Mouse (Mus musculus): ENCODE results near the gene Cnn2. TPM values are rescaled to one million over a fixed set of nuclear protein-coding genes. Genes with fewer than 3 reads are reported as not detected.
A peak's percentile ranks its signal among the peaks of the same experiment; 100 is the strongest.
"Not testable (repeated sequence)": the region's sequence is repeated elsewhere in the genome, so short reads cannot be mapped to it uniquely, and the experiment has no call there.

The Cnn2 gene
- polyA plus RNA-seq, 1 experiment from 2014 or later = 30.0 TPM

DNA sequence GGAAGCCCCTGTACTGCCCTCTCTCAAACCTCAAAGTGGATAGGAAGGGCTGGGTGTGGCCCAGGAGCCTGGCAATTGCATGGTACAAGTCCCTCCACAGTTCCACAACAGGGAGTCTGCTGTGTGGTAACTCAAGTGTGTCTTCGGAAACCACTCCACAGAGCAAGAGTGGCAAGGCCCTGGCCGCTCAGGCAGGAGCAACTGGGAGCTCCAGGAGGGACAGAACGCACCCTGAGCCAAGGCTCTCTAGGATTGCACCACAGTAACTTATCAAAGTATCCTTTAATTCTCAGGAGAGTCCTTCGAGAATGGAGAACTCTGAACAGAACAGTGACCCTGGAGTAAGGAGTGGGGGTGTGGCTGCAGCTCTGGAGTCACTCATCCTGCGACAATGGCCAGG lies 47.3 kb downstream of the Cnn2 start:
- peaks cover 13% of the 10 kb centered on the region for H3K4me1 ChIP-seq
- no peaks in the 10 kb centered on the region for H3K9me3 ChIP-seq (replicated peaks)
- H3K27me3 ChIP-seq = no peaks in the 10 kb centered on the region
- no peak for ATAC-seq
- 98% methylated on average over 5 of the region's 5 CpGs for WGBS
- no peak overlapping the region for H3K27ac ChIP-seq
- H3K36me3 ChIP-seq (ENCODE audit: poor library complexity, severe bottlenecking) = peaks cover 43% of the 10 kb centered on the region
- no peak overlapping the region for H3K4me3 ChIP-seq
- H3K9ac ChIP-seq = no peak overlapping the region
- H3K4me2 ChIP-seq = no peak overlapping the region

GRCm38 (mm10) chr10:80036832-80037231 lies 48.4 kb downstream of the Cnn2 start:
- no peak overlapping the region for H3K4me3 ChIP-seq
- no peak for ATAC-seq
- no peaks in the 10 kb centered on the region for H3K27me3 ChIP-seq
- no peaks in the 10 kb centered on the region for H3K9me3 ChIP-seq (replicated peaks)
- H3K36me3 ChIP-seq (ENCODE audit: poor library complexity, severe bottlenecking) = peaks cover 43% of the 10 kb centered on the region
- H3K4me2 ChIP-seq = no peak overlapping the region
- 91% methylated on average over 13 of the region's 13 CpGs for WGBS
- H3K4me1 ChIP-seq = peaks cover 13% of the 10 kb centered on the region
- no peak overlapping the region for H3K27ac ChIP-seq
- no peak overlapping the region for H3K9ac ChIP-seq

DNA sequence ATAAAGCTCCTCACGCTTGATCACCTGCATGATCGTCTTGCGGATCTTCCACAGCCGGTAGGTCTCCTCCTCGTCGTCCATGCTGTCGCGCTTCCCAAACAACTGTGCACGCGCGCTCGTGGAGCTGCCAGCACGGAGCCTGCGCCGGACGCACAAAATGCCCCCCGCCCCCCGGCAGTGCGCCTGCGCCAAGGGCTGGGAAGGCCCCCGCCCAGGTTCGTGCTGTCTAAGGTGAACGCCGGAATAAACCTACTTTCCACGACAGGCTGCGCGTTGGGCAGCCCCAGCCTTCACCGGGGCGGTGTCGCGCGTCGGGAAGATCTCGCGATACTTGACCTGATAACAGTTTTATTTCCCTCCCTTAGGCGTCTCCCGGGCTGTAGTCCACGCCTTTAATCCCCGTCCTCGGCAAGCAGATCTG lies 51.2 kb downstream of the Cnn2 start, which contains the start of gene Polr2e:
Gene Polr2e (minus strand): TSS at position 237 of the 421 bp plus-strand sequence.
- peak; percentile 99 for ATAC-seq
- no peaks in the 10 kb centered on the region for H3K27me3 ChIP-seq
- H3K4me3 ChIP-seq = peak within 1 kb of the TSS; percentile 86
- peaks cover 40% of the 10 kb centered on the region for H3K36me3 ChIP-seq (ENCODE audit: poor library complexity, severe bottlenecking)
- H3K9ac ChIP-seq = peak within 1 kb of the TSS; percentile 86
- H3K27ac ChIP-seq = no peak within 1 kb of the TSS
- peaks cover 13% of the 10 kb centered on the region for H3K4me1 ChIP-seq
- no peaks in the 10 kb centered on the region for H3K9me3 ChIP-seq (replicated peaks)
- under 1% methylated on average over 40 of the region's 40 CpGs for WGBS
- H3K4me2 ChIP-seq = peak within 1 kb of the TSS; percentile 88

DNA sequence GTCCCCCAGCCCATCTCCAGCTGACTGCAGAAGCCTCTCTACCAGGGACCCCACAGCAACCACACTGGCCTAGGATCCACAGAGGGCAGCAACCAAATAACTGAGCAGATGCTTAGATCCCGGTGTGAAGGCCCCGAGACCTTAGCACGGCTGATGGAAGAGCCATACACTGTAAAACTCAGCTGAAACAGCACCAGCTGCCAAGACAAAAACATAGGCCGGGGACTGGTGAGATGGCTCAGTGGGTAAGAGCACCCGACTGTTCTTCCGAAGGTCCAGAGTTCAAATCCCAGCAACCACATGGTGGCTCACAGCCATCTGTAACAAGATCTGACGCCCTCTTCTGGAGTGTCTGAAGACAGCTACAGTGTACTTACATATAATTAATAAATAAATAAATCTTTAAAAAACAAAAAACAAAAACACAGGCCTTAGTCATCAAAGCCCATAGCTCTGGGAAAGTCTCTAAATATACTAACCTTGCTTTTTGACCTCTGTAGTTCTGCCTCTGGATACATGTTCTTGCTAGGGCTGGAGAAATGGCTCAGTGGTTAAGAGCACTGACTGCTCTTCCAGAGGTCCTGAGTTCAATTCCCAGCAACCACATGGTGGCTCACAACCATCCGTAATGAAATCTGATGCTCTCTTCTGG lies 53.2 kb downstream of the Cnn2 start:
- Histone ChIP-seq H3K36me3 (ENCODE audit: poor library complexity, severe bottlenecking) (peaks cover 21% of the 10 kb centered on the region), H3K4me1 (peaks cover 16% of the 10 kb centered on the region)
- H3K9me3 ChIP-seq (replicated peaks); H3K4me2 ChIP-seq; ATAC-seq; H3K9ac ChIP-seq; H3K27ac ChIP-seq; H3K4me3 ChIP-seq; H3K27me3 ChIP-seq: not testable (repeated sequence)
- WGBS = 90% methylated on average over 8 of the region's 8 CpGs

DNA sequence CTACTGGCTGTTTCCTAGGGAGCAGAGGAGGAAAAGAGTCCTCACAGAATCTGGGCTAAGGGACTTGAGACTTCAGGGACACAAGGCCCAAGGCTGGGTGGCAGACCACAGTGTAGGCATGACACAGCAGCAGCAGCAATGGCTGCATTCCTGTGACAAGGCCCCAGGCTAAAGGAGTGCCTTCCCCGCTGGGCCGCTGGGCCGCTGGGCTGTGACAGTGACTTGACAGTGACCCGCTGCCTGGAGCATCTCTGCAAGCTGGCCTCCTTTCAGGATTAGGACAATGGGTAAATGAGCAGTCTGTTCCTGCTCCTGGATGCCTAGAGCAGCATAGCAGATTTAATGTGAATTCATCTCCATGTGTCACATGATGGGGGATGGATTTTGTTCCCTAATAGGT lies 55.7 kb downstream of the Cnn2 start:
- Histone ChIP-seq H3K4me1 (peaks cover 19% of the 10 kb centered on the region), H3K9me3 (replicated peaks) (no peaks in the 10 kb centered on the region), H3K9ac (peak overlapping the region; percentile 45; the same call in 1 of the 2 replicates), H3K4me3 (no peak overlapping the region), H3K27me3 (no peaks in the 10 kb centered on the region), H3K27ac (no peak overlapping the region), H3K4me2 (no peak overlapping the region), H3K36me3 (ENCODE audit: poor library complexity, severe bottlenecking) (no peaks in the 10 kb centered on the region)
- 50% methylated on average over 4 of the region's 4 CpGs for WGBS
- ATAC-seq = no peak

DNA sequence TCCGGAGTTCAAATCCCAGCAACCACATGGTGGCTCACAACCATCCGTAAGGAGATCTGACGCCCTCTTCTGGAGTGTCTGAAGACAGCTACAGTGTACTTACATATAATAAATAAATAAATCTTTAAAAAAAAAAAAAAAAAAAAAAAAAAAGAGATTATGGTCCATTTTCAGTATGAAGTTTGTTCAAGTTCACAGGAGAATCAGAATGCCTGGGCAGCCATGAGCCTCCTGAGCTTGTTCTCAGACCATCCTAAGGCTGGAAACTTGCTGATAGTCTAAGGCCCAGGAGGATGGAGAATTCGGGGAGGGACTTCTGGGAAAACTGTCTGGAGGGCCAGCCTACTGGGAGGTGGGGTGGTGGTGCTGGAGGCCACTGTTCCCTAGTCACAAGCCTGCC lies 57.0 kb downstream of the Cnn2 start:
- not testable (repeated sequence) for H3K36me3 ChIP-seq (ENCODE audit: poor library complexity, severe bottlenecking); H3K27me3 ChIP-seq; H3K9me3 ChIP-seq (replicated peaks); H3K27ac ChIP-seq; H3K4me3 ChIP-seq; ATAC-seq; H3K4me2 ChIP-seq; H3K9ac ChIP-seq
- H3K4me1 ChIP-seq = peaks cover 19% of the 10 kb centered on the region
- 70% methylated on average over 4 of the region's 4 CpGs for WGBS

Other genes with a start within 250 kb of the Cnn2 start
- gene Polrmt, start 242.0 kb upstream of the Cnn2 start, polyA plus RNA-seq (2015; fragmentation: Nextera tagmentation; extraction: Ambion mirVana) = 39.1 and 43.8 TPM in 2 replicates
- gene Fgf22, start 233.5 kb upstream of the Cnn2 start, polyA plus RNA-seq (2015; fragmentation: Nextera tagmentation; extraction: Ambion mirVana) = 0.48 and 0.71 TPM in 2 replicates
- 70.9 and 74.8 TPM in 2 replicates for gene Rnf126, start 221.6 kb upstream of the Cnn2 start, polyA plus RNA-seq (2015; fragmentation: Nextera tagmentation; extraction: Ambion mirVana)
- 0.40 and 0.62 TPM in 2 replicates for gene Fstl3, start 211.3 kb upstream of the Cnn2 start, polyA plus RNA-seq (2015; fragmentation: Nextera tagmentation; extraction: Ambion mirVana)
- gene Prss57, start 197.6 kb upstream of the Cnn2 start, polyA plus RNA-seq (2015; fragmentation: Nextera tagmentation; extraction: Ambion mirVana) = 0.09 and 0.13 TPM in 2 replicates
- gene Palm, start 195.0 kb upstream of the Cnn2 start, polyA plus RNA-seq (2015; fragmentation: Nextera tagmentation; extraction: Ambion mirVana) = 214 and 234 TPM in 2 replicates
- gene Misp, start 167.6 kb upstream of the Cnn2 start, polyA plus RNA-seq (2015; fragmentation: Nextera tagmentation; extraction: Ambion mirVana) = 0.71 and 1.1 TPM in 2 replicates
- 148 and 171 TPM in 2 replicates for gene Ptbp1, start 134.2 kb upstream of the Cnn2 start, polyA plus RNA-seq (2015; fragmentation: Nextera tagmentation; extraction: Ambion mirVana)
- gene Prtn3, start 114.1 kb upstream of the Cnn2 start, polyA plus RNA-seq (2015; fragmentation: Nextera tagmentation; extraction: Ambion mirVana) = 12.8 and 15.9 TPM in 2 replicates
- 290 and 308 TPM in 2 replicates for gene Plppr3, start 114.0 kb upstream of the Cnn2 start, polyA plus RNA-seq (2015; fragmentation: Nextera tagmentation; extraction: Ambion mirVana)
- gene Elane, start 102.3 kb upstream of the Cnn2 start, polyA plus RNA-seq (2015; fragmentation: Nextera tagmentation; extraction: Ambion mirVana) = 0.24 TPM in 1 of 2 replicates, not detected in the other
- not detected in 2 replicates for gene Cfd, start 97.7 kb upstream of the Cnn2 start, polyA plus RNA-seq (2015; fragmentation: Nextera tagmentation; extraction: Ambion mirVana)
- gene Med16, start 79.7 kb upstream of the Cnn2 start, polyA plus RNA-seq (2015; fragmentation: Nextera tagmentation; extraction: Ambion mirVana) = 49.0 and 59.0 TPM in 2 replicates
- 33.6 TPM in 1 of 2 replicates, not detected in the other for gene Gm26602, start 77.7 kb upstream of the Cnn2 start, polyA plus RNA-seq (2015; fragmentation: Nextera tagmentation; extraction: Ambion mirVana)
- 1.0 and 1.3 TPM in 2 replicates for gene Kiss1r, start 71.6 kb upstream of the Cnn2 start, polyA plus RNA-seq (2015; fragmentation: Nextera tagmentation; extraction: Ambion mirVana)
- gene R3hdm4, start 67.4 kb upstream of the Cnn2 start, polyA plus RNA-seq (2015; fragmentation: Nextera tagmentation; extraction: Ambion mirVana) = 200 and 217 TPM in 2 replicates
- gene Arid3a, start 61.5 kb upstream of the Cnn2 start, polyA plus RNA-seq (2015; fragmentation: Nextera tagmentation; extraction: Ambion mirVana) = 2.5 and 3.6 TPM in 2 replicates
- gene Wdr18, start 28.4 kb upstream of the Cnn2 start, polyA plus RNA-seq (2015; fragmentation: Nextera tagmentation; extraction: Ambion mirVana) = 80.2 and 94.8 TPM in 2 replicates
- 0.38 and 0.57 TPM in 2 replicates for gene Grin3b, start 17.9 kb upstream of the Cnn2 start, polyA plus RNA-seq (2015; fragmentation: Nextera tagmentation; extraction: Ambion mirVana)
- gene Tmem259, start 4.3 kb upstream of the Cnn2 start, polyA plus RNA-seq (2015; fragmentation: Nextera tagmentation; extraction: Ambion mirVana) = 11.2 and 12.0 TPM in 2 replicates
- 3.1 and 3.9 TPM in 2 replicates for gene Abca7, start 7.9 kb downstream of the Cnn2 start, polyA plus RNA-seq (2015; fragmentation: Nextera tagmentation; extraction: Ambion mirVana)
- gene Arhgap45, start 28.1 kb downstream of the Cnn2 start, polyA plus RNA-seq (2015; fragmentation: Nextera tagmentation; extraction: Ambion mirVana) = 1.2 and 1.3 TPM in 2 replicates
- gene Polr2e, start 51.2 kb downstream of the Cnn2 start, polyA plus RNA-seq (2015; fragmentation: Nextera tagmentation; extraction: Ambion mirVana) = 193 and 199 TPM in 2 replicates
- gene Gpx4, start 58.6 kb downstream of the Cnn2 start, polyA plus RNA-seq (2015; fragmentation: Nextera tagmentation; extraction: Ambion mirVana) = 487 and 489 TPM in 2 replicates
- 11.6 and 13.6 TPM in 2 replicates for gene Sbno2, start 117.0 kb downstream of the Cnn2 start, polyA plus RNA-seq (2015; fragmentation: Nextera tagmentation; extraction: Ambion mirVana)
- gene Stk11, start 127.2 kb downstream of the Cnn2 start, polyA plus RNA-seq (2015; fragmentation: Nextera tagmentation; extraction: Ambion mirVana) = 20.7 and 21.6 TPM in 2 replicates
- gene Atp5d, start 150.0 kb downstream of the Cnn2 start, polyA plus RNA-seq (2015; fragmentation: Nextera tagmentation; extraction: Ambion mirVana) = 454 and 459 TPM in 2 replicates
- gene Cbarp, start 152.3 kb downstream of the Cnn2 start, polyA plus RNA-seq (2015; fragmentation: Nextera tagmentation; extraction: Ambion mirVana) = 21.2 and 26.8 TPM in 2 replicates
- 35.1 and 37.9 TPM in 2 replicates for gene Midn, start 159.7 kb downstream of the Cnn2 start, polyA plus RNA-seq (2015; fragmentation: Nextera tagmentation; extraction: Ambion mirVana)
- 274 and 308 TPM in 2 replicates for gene Cirbp, start 177.4 kb downstream of the Cnn2 start, polyA plus RNA-seq (2015; fragmentation: Nextera tagmentation; extraction: Ambion mirVana)
- 12.2 and 12.6 TPM in 2 replicates for gene 1600002K03Rik, start 184.4 kb downstream of the Cnn2 start, polyA plus RNA-seq (2015; fragmentation: Nextera tagmentation; extraction: Ambion mirVana)
- gene Efna2, start 190.9 kb downstream of the Cnn2 start, polyA plus RNA-seq (2015; fragmentation: Nextera tagmentation; extraction: Ambion mirVana) = 17.7 and 19.5 TPM in 2 replicates
- gene Mum1, start 237.8 kb downstream of the Cnn2 start, polyA plus RNA-seq (2015; fragmentation: Nextera tagmentation; extraction: Ambion mirVana) = 62.1 and 64.7 TPM in 2 replicates

Measured in forebrain, embryonic 13.5 days (tissue).